Mouse (Mus musculus): ENCODE results near the gene Cbx3. TPM values are rescaled to one million over a fixed set of nuclear protein-coding genes. Genes with fewer than 3 reads are reported as not detected.
A peak's percentile ranks its signal among the peaks of the same experiment; 100 is the strongest.

Cbx3 gene
- polyA plus RNA-seq, 1 experiment from 2014 or later, result 735 TPM

- WGBS, result 79% methylated on average over 8 of the region's 8 CpGs
- ATAC-seq (replicated peaks; ENCODE audit: low FRiP score), result no peak
Measured at GRCm38 (mm10) chr6:51497321-51498111, 27.4 kb downstream of the Cbx3 start.

DNA sequence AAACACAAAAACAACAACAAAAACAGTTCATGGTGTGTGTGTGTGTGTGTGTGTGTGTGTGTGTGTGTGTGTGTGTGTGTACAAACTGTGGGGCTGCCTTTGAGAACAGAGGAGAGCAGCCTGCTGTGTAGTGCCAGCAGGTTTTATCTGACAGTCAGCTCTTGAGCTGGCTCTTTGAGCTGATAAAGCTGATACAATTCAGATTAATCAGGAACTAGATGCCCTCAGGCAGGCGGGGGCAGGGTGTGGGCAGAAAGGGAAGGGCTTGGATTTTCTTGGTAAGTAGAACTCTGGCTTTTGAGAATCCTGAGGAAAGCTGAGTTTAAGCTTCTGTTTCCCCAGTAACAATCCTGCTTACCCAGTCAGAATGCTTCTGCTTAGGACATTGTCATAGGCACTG, 35.5 kb downstream of the Cbx3 start:
- no peak for DNase-seq (ENCODE audit: low spot score)
- ATAC-seq (replicated peaks; ENCODE audit: low FRiP score), result no peak
- Histone ChIP-seq H3K27me3 (ENCODE audit: control insufficient read depth, insufficient read depth, low read length) (no peaks in the 10 kb centered on the region), H3K4me2 (ENCODE audit: low read depth, low read length, severe bottlenecking) (no peak overlapping the region), H3K4me1 (replicated peaks; ENCODE audit: control insufficient read depth, insufficient read depth, low read length) (no peaks in the 10 kb centered on the region; the same call in 1 of the 2 replicates), H3K9ac (ENCODE audit: low read length) (no peak overlapping the region), H3K36me3 (ENCODE audit: control insufficient read depth, insufficient read depth, low read length) (no peaks in the 10 kb centered on the region), H3K9me3 (ENCODE audit: control insufficient read depth, low read length) (no peaks in the 10 kb centered on the region), H3K4me3 (ENCODE audit: low read depth, low read length) (no peak overlapping the region), H3K27ac (ENCODE audit: low read depth, low read length) (no peak overlapping the region)
- 64% methylated on average over 1 of the region's 1 CpGs for WGBS

More at GRCm38 (mm10) chr6:51497321-51498111, 27.4 kb downstream of the Cbx3 start:
- no peak for DNase-seq (ENCODE audit: low spot score)
- Histone ChIP-seq H3K36me3 (ENCODE audit: control insufficient read depth, insufficient read depth, low read length) (no peaks in the 10 kb centered on the region), H3K9ac (ENCODE audit: low read length) (no peak overlapping the region), H3K4me2 (ENCODE audit: low read depth, low read length, severe bottlenecking) (no peak overlapping the region), H3K4me3 (ENCODE audit: low read depth, low read length) (no peak overlapping the region), H3K4me1 (replicated peaks; ENCODE audit: control insufficient read depth, insufficient read depth, low read length) (no peaks in the 10 kb centered on the region), H3K27me3 (ENCODE audit: control insufficient read depth, insufficient read depth, low read length) (no peaks in the 10 kb centered on the region), H3K9me3 (ENCODE audit: control insufficient read depth, low read length) (no peaks in the 10 kb centered on the region), H3K27ac (ENCODE audit: low read depth, low read length) (no peak overlapping the region)

DNA sequence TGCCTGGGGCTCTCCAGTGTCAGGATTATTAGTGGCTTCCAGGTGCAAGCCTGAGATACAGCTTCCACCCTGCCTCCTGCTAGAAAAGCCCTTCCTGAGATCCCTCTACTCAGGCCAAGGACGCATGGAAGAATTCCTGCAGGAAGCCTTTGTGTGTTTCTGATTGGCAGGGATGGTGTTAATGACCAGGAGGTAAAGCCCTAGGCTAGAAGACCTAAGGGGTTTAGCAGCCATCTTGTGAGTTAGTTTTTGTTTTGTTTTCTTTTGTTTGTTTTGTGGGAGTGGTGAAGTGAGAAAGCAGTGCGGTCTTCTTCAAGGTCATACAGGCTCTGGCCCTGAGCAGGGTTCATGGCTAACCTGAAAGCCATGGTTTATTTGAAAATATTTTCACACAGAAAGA, 37.4 kb downstream of the Cbx3 start:
- no peak overlapping the region for H3K4me2 ChIP-seq (ENCODE audit: low read depth, low read length, severe bottlenecking)
- no peaks in the 10 kb centered on the region; the same call in 1 of the 2 replicates for H3K4me1 ChIP-seq (replicated peaks; ENCODE audit: control insufficient read depth, insufficient read depth, low read length)
- no peak overlapping the region for H3K4me3 ChIP-seq (ENCODE audit: low read depth, low read length)
- DNase-seq (ENCODE audit: low spot score) (no peak), ATAC-seq (replicated peaks; ENCODE audit: low FRiP score) (no peak)
- no peak overlapping the region for H3K27ac ChIP-seq (ENCODE audit: low read depth, low read length)
- H3K36me3 ChIP-seq (ENCODE audit: control insufficient read depth, insufficient read depth, low read length), result no peaks in the 10 kb centered on the region
- WGBS, result 63% methylated on average over 2 of the region's 2 CpGs
- no peak overlapping the region for H3K9ac ChIP-seq (ENCODE audit: low read length)
- no peaks in the 10 kb centered on the region for H3K9me3 ChIP-seq (ENCODE audit: control insufficient read depth, low read length)
- H3K27me3 ChIP-seq (ENCODE audit: control insufficient read depth, insufficient read depth, low read length), result no peaks in the 10 kb centered on the region

DNA sequence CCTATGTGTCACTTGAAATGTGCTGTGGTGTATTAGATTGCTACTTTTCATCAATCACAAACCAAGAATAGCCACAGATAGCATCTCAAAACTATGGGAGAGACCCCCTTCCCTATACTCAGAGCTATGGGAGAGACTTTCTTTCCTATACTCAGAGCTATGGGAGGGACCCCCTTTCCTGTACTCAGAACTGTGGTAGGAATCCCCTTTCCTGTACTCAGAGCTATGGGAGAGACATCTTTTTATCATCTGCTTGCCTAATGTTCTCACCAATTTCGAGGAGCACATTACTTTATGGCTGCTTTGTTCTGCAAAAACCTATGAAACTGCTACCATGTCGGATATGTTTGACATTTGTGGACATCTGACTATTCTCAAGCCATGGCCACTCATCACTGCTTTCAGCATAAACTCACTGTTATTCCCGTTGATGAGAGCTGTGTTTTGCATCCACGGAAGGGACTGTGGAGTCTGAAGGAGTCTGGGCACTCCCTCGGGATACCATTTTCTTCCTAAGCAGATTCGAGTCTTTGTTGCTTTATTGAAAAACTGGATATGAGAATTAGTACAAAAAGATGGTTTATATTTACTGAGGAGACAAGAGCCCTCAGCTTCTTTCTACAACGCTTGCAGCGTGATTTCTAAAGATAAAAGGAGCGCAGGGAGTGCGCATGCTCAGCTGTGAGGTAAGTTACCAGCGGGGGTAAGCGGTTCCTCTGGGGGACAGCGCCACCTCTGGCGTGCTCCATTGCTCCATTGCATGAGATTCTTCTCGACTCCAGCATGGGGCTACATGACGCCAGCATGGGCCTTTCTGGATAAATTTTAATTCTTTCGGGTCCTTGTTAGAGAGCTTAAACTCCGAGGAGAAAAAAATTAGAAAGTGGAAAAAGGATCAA, 38.8 kb downstream of the Cbx3 start:
- Histone ChIP-seq H3K4me2 (ENCODE audit: low read depth, low read length, severe bottlenecking) (peak overlapping the region; percentile 43), H3K27me3 (ENCODE audit: control insufficient read depth, insufficient read depth, low read length) (no peaks in the 10 kb centered on the region), H3K9ac (ENCODE audit: low read length) (peak overlapping the region; percentile 39; the same call in 1 of the 2 replicates), H3K4me3 (ENCODE audit: low read depth, low read length) (peak overlapping the region; percentile 19), H3K4me1 (replicated peaks; ENCODE audit: control insufficient read depth, insufficient read depth, low read length) (no peaks in the 10 kb centered on the region; the same call in 1 of the 2 replicates), H3K27ac (ENCODE audit: low read depth, low read length) (no peak overlapping the region), H3K9me3 (ENCODE audit: control insufficient read depth, low read length) (no peaks in the 10 kb centered on the region), H3K36me3 (ENCODE audit: control insufficient read depth, insufficient read depth, low read length) (no peaks in the 10 kb centered on the region)
- DNase-seq (ENCODE audit: low spot score) (peak; percentile 85), ATAC-seq (replicated peaks; ENCODE audit: low FRiP score) (no peak)
- WGBS, result 29% methylated on average over 18 of the region's 18 CpGs

- H3K36me3 ChIP-seq (ENCODE audit: control insufficient read depth, insufficient read depth, low read length), result no peaks in the 10 kb centered on the region
- 35% methylated on average over 5 of the region's 5 CpGs for WGBS
- H3K4me3 ChIP-seq (ENCODE audit: low read depth, low read length), result no peak overlapping the region
- DNase-seq (ENCODE audit: low spot score) (no peak), ATAC-seq (replicated peaks; ENCODE audit: low FRiP score) (no peak)
- no peaks in the 10 kb centered on the region; the same call in 1 of the 2 replicates for H3K4me1 ChIP-seq (replicated peaks; ENCODE audit: control insufficient read depth, insufficient read depth, low read length)
- H3K27ac ChIP-seq (ENCODE audit: low read depth, low read length), result no peak overlapping the region
- no peak overlapping the region for H3K4me2 ChIP-seq (ENCODE audit: low read depth, low read length, severe bottlenecking)
- no peaks in the 10 kb centered on the region for H3K9me3 ChIP-seq (ENCODE audit: control insufficient read depth, low read length)
- no peak overlapping the region for H3K9ac ChIP-seq (ENCODE audit: low read length)
- H3K27me3 ChIP-seq (ENCODE audit: control insufficient read depth, insufficient read depth, low read length), result no peaks in the 10 kb centered on the region
Measured at GRCm38 (mm10) chr6:51510094-51510493, 39.9 kb downstream of the Cbx3 start.

DNA sequence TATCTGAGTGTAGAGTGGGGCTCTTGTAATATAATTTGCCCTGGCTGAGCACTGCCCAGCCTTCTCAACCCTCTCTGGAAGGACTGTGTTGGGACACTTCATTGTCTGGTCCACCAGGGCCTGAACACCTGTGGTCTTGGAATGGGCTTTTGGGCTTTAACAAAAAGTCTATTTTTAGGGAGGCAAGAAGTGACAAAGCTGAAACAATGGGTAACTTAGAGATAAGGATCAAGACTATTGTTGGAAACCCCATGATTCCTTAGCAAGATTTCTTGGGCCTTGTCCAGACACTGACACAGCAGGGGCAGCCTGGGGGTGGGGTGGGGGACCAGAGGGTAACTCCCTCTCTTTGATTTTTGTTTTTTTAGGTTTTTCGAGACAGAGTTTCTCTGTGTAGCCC, 40.8 kb downstream of the Cbx3 start:
- ATAC-seq (replicated peaks; ENCODE audit: low FRiP score), result no peak
- no peaks in the 10 kb centered on the region for H3K27me3 ChIP-seq (ENCODE audit: control insufficient read depth, insufficient read depth, low read length)
- no peak overlapping the region for H3K4me2 ChIP-seq (ENCODE audit: low read depth, low read length, severe bottlenecking)
- whole genome bisulfite sequencing, result 24% methylated on average over 1 of the region's 1 CpGs
- H3K4me3 ChIP-seq (ENCODE audit: low read depth, low read length), result no peak overlapping the region
- DNase-seq (ENCODE audit: low spot score), result no peak
- H3K9ac ChIP-seq (ENCODE audit: low read length), result no peak overlapping the region
- H3K9me3 ChIP-seq (ENCODE audit: control insufficient read depth, low read length), result no peaks in the 10 kb centered on the region
- H3K4me1 ChIP-seq (replicated peaks; ENCODE audit: control insufficient read depth, insufficient read depth, low read length), result no peaks in the 10 kb centered on the region; the same call in 1 of the 2 replicates
- no peaks in the 10 kb centered on the region for H3K36me3 ChIP-seq (ENCODE audit: control insufficient read depth, insufficient read depth, low read length)
- no peak overlapping the region for H3K27ac ChIP-seq (ENCODE audit: low read depth, low read length)

DNA sequence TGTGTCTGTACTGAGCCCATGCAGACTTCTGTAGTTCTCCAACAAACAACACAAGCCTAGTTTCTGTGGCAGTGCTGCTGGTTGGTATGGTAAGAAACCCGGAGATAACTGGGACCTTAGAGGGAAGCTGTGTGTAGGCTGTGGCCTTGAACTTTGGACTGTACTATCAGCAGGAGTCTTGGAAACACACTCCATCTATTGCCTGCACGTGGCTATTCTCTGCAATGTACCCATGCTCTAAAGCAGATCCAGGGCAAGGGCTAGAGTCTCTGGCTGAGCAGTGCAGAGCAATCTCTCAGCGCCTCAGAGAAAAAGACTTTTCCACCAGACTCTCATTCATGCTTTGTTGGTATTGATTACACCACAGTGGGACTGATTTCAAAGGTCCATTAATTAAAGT, 43.6 kb downstream of the Cbx3 start:
- WGBS, result 85% methylated on average over 3 of the region's 3 CpGs
- Histone ChIP-seq H3K4me1 (replicated peaks; ENCODE audit: control insufficient read depth, insufficient read depth, low read length) (no peaks in the 10 kb centered on the region; the same call in 1 of the 2 replicates), H3K4me3 (ENCODE audit: low read depth, low read length) (no peak overlapping the region), H3K27ac (ENCODE audit: low read depth, low read length) (no peak overlapping the region), H3K4me2 (ENCODE audit: low read depth, low read length, severe bottlenecking) (no peak overlapping the region), H3K27me3 (ENCODE audit: control insufficient read depth, insufficient read depth, low read length) (no peaks in the 10 kb centered on the region), H3K9ac (ENCODE audit: low read length) (no peak overlapping the region), H3K36me3 (ENCODE audit: control insufficient read depth, insufficient read depth, low read length) (no peaks in the 10 kb centered on the region), H3K9me3 (ENCODE audit: control insufficient read depth, low read length) (no peaks in the 10 kb centered on the region)
- DNase-seq (ENCODE audit: low spot score) (no peak), ATAC-seq (replicated peaks; ENCODE audit: low FRiP score) (no peak)

GRCm38 (mm10) chr6:51514860-51515259, 44.7 kb downstream of the Cbx3 start:
- ATAC-seq (replicated peaks; ENCODE audit: low FRiP score) (no peak), DNase-seq (ENCODE audit: low spot score) (no peak)
- H3K27me3 ChIP-seq (ENCODE audit: control insufficient read depth, insufficient read depth, low read length), result no peaks in the 10 kb centered on the region
- no peak overlapping the region for H3K9ac ChIP-seq (ENCODE audit: low read length)
- H3K27ac ChIP-seq (ENCODE audit: low read depth, low read length), result no peak overlapping the region
- no peaks in the 10 kb centered on the region for H3K36me3 ChIP-seq (ENCODE audit: control insufficient read depth, insufficient read depth, low read length)
- no peak overlapping the region for H3K4me3 ChIP-seq (ENCODE audit: low read depth, low read length)
- no peaks in the 10 kb centered on the region for H3K9me3 ChIP-seq (ENCODE audit: control insufficient read depth, low read length)
- H3K4me2 ChIP-seq (ENCODE audit: low read depth, low read length, severe bottlenecking), result no peak overlapping the region
- no peaks in the 10 kb centered on the region for H3K4me1 ChIP-seq (replicated peaks; ENCODE audit: control insufficient read depth, insufficient read depth, low read length)
- WGBS, result 94% methylated on average over 7 of the region's 7 CpGs
